Mouse (Mus musculus) bone marrow, adult 2 months (tissue): Measurements from ENCODE around the gene Olfr181. TPM values are rescaled to one million over a fixed set of nuclear protein-coding genes. Genes with fewer than 3 reads are reported as not detected.

Experiments
- H3K27ac ChIP-seq: fragments of 200-500 bp; 2 replicates; pipeline ENCODE4 v1.5.1; 2012; ENCODE audit warnings: low read depth, mild to moderate bottlenecking, control low read depth, inconsistent platforms, low read length; ENCODE audit not compliant: control insufficient read depth, poor library complexity, insufficient read depth
- H3K4me1 ChIP-seq: fragments of 200-500 bp; 2 replicates; pipeline ENCODE4 v1.6.1; 2011; ENCODE audit warnings: low read length; ENCODE audit not compliant: control insufficient read depth, insufficient read depth
- H3K4me3 ChIP-seq: fragments of 200-500 bp; replicated peaks from 2 replicates; pipeline ENCODE3; 2011; ENCODE audit warnings: mild to moderate bottlenecking, low read depth, low read length, control low read depth; ENCODE audit not compliant: control insufficient read depth
- CTCF ChIP-seq: fragments of 200-500 bp; IDR thresholded peaks from 2 replicates; pipeline ENCODE4 v1.5.1; 2011; ENCODE audit warnings: low read length, control low read depth; ENCODE audit not compliant: control insufficient read depth, insufficient read depth
- POLR2A ChIP-seq: fragments of 200-500 bp; IDR thresholded peaks from 2 replicates; pipeline ENCODE4 v1.6.1; 2011; ENCODE audit warnings: low read depth, mild to moderate bottlenecking, control low read depth, low read length, borderline replicate concordance; ENCODE audit not compliant: control insufficient read depth
- WGBS: fragments of 180-500 bp; shearing (Covaris S2); methylation state at CpG from one replicate; pipeline ENCODE4 v1.1.7; 2018; 5-methylcytosine and 5-hydroxymethylcytosine counted together
- polyA plus RNA-seq: library from polyadenylated mRNA; stranded (reverse); fragments of >200 nt; gene quantifications from 2 replicates; pipeline ENCODE4 v1.2.4, GENCODE M21; 2011; ENCODE audit warnings: low replicate concordance; ENCODE audit not compliant: missing spikeins, insufficient read depth, insufficient read length

Olfr181 gene
- not detected in 2 replicates for polyA plus RNA-seq

- TF ChIP-seq CTCF (no peak), POLR2A (no peak)
- no peak within 1 kb of the TSS for H3K4me3 ChIP-seq
- H3K4me1 ChIP-seq = no peaks in the 10 kb centered on the region
- 47% methylated on average over 1 of the region's 1 CpGs for WGBS
- H3K27ac ChIP-seq = no peak within 1 kb of the TSS
These were observed at the start of gene Olfr181 for GRCm38 (mm10) chr16:58928655-58929054. Gene Olfr181 (minus strand): TSS chr16:58928755.

GRCm38 (mm10) chr16:58929292-58929691 is 737 bp upstream of the Olfr181 start, which contains the start of gene Olfr180:
Gene Olfr180 (minus strand): TSS chr16:58929392.
- no peak within 1 kb of the TSS for H3K4me3 ChIP-seq
- TF ChIP-seq POLR2A (no peak), CTCF (no peak)
- H3K4me1 ChIP-seq = no peaks in the 10 kb centered on the region
- H3K27ac ChIP-seq = no peak within 1 kb of the TSS
- WGBS = 64% methylated on average over 4 of the region's 4 CpGs

- no peak within 1 kb of the TSS for H3K27ac ChIP-seq
- no peak for TF ChIP-seq POLR2A
- no peak for TF ChIP-seq CTCF
- H3K4me1 ChIP-seq = no peaks in the 10 kb centered on the region
- WGBS = 75% methylated on average over 3 of the region's 3 CpGs
- no peak within 1 kb of the TSS for H3K4me3 ChIP-seq
These were observed 36.6 kb downstream of the Olfr181 start, which contains the start of gene Olfr178 for GRCm38 (mm10) chr16:58891963-58892362. Gene Olfr178 (minus strand): TSS chr16:58892063.

DNA sequence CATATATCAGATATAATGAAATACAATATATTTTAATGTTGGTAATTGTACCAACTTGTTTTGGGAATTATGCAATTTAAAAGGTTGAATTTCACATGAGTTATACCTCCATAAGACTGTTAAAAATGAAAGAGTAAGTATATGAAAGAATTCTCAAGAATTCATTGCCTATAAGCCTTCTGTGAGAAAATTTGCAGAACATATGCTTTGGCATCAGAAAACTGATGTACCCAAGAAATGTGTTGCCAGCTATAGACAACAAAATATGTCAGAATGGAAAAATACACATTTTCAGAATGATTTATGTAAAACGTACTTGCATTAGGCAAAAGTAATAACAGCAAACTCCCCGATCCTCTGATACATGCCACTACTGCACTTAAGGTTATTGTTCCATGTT is 44.1 kb downstream of the Olfr181 start:
- TF ChIP-seq POLR2A (no peak), CTCF (no peak)
- no peaks in the 10 kb centered on the region for H3K4me1 ChIP-seq
- WGBS = 93% methylated on average over 2 of the region's 2 CpGs
- no peak overlapping the region for H3K27ac ChIP-seq
- H3K4me3 ChIP-seq = no peak overlapping the region

Other genes starting within 250 kb of the Olfr181 start
- 0.79 TPM in 1 of 2 replicates, not detected in the other for gene Gpr15, start 209.7 kb downstream of the Olfr181 start, polyA plus RNA-seq
- 5.3 and 5.4 TPM in 2 replicates for gene Cldnd1, start 200.8 kb downstream of the Olfr181 start, polyA plus RNA-seq
- not detected in 2 replicates for gene Olfr172, start 165.6 kb downstream of the Olfr181 start, polyA plus RNA-seq
- not detected in 2 replicates for gene Olfr173, start 128.5 kb downstream of the Olfr181 start, polyA plus RNA-seq
- not detected in 2 replicates for gene Olfr175-ps1, start 102.0 kb downstream of the Olfr181 start, polyA plus RNA-seq
- not detected in 2 replicates for gene Olfr177, start 54.0 kb downstream of the Olfr181 start, polyA plus RNA-seq
- not detected in 2 replicates for gene Olfr178, start 36.7 kb downstream of the Olfr181 start, polyA plus RNA-seq
- not detected in 2 replicates for gene Olfr180, start 637 bp upstream of the Olfr181 start, polyA plus RNA-seq
- gene Olfr183, start 66.6 kb upstream of the Olfr181 start, polyA plus RNA-seq = not detected in 2 replicates
- gene Olfr186, start 101.5 kb upstream of the Olfr181 start, polyA plus RNA-seq = not detected in 2 replicates
- gene Olfr187, start 111.0 kb upstream of the Olfr181 start, polyA plus RNA-seq = not detected in 2 replicates
- 0.32 TPM in 1 of 2 replicates, not detected in the other for gene Olfr190, start 149.2 kb upstream of the Olfr181 start, polyA plus RNA-seq
- not detected in 2 replicates for gene Olfr191, start 161.1 kb upstream of the Olfr181 start, polyA plus RNA-seq
- not detected in 2 replicates for gene Olfr193, start 183.1 kb upstream of the Olfr181 start, polyA plus RNA-seq
- gene Olfr194, start 192.3 kb upstream of the Olfr181 start, polyA plus RNA-seq = not detected in 2 replicates
- not detected in 2 replicates for gene Olfr195, start 218.3 kb upstream of the Olfr181 start, polyA plus RNA-seq
- gene Olfr196, start 241.7 kb upstream of the Olfr181 start, polyA plus RNA-seq = not detected in 2 replicates